Mouse (Mus musculus) embryo, embryonic 9.5 days (tissue): ENCODE results near the gene Creb3.
A peak's percentile ranks its signal among the peaks of the same experiment; 100 is the strongest.

Experiments
- DNase-seq: peaks from one replicate; pipeline ENCODE4 v3.0.0-alpha.2; 2017; ENCODE audit errors: extremely low spot score

Creb3 gene

GRCm38 (mm10) chr4:43558028-43558630, 4.0 kb upstream of the Creb3 start:
- peak; percentile 78 for DNase-seq

GRCm38 (mm10) chr4:43558631-43559356, 3.3 kb upstream of the Creb3 start:
- peak; percentile 84 for DNase-seq

GRCm38 (mm10) chr4:43559519-43560242, 2.5 kb upstream of the Creb3 start:
- DNase-seq: no peak

- peak; percentile 40 for DNase-seq
Measured at GRCm38 (mm10) chr4:43560243-43560611, 1.9 kb upstream of the Creb3 start.

GRCm38 (mm10) chr4:43560976-43561375, 1.2 kb upstream of the Creb3 start:
- DNase-seq: no peak

- DNase-seq: no peak
Measured at GRCm38 (mm10) chr4:43561436-43561996, 616 bp upstream of the Creb3 start.

- DNase-seq: no peak
Measured at GRCm38 (mm10) chr4:43562769-43563600, 853 bp downstream of the Creb3 start.

- DNase-seq: no peak
Measured at GRCm38 (mm10) chr4:43563601-43563875, 1.4 kb downstream of the Creb3 start.

- DNase-seq: no peak
Measured at GRCm38 (mm10) chr4:43564231-43564630, 2.1 kb downstream of the Creb3 start.

- DNase-seq: no peak
Measured at GRCm38 (mm10) chr4:43567140-43567539, 5.0 kb downstream of the Creb3 start.

- no peak for DNase-seq
Measured at GRCm38 (mm10) chr4:43571395-43572045, 9.4 kb downstream of the Creb3 start.

- DNase-seq: no peak
Measured at GRCm38 (mm10) chr4:43573561-43573960, 11.4 kb downstream of the Creb3 start.

GRCm38 (mm10) chr4:43575356-43575755, 13.2 kb downstream of the Creb3 start:
- no peak for DNase-seq

- DNase-seq: no peak
Measured at GRCm38 (mm10) chr4:43577237-43577881, 15.2 kb downstream of the Creb3 start.

- peak; percentile 88 for DNase-seq
Measured at GRCm38 (mm10) chr4:43578376-43579204, 16.5 kb downstream of the Creb3 start, which contains the start of the genes Rgp1 and Gba2. Rgp1 (plus strand) TSS chr4:43578715. Gba2 (minus strand) TSS chr4:43578873.

- no peak for DNase-seq
Measured at GRCm38 (mm10) chr4:43579256-43579655, 17.1 kb downstream of the Creb3 start.

- no peak for DNase-seq
Measured at GRCm38 (mm10) chr4:43579731-43580130, 17.6 kb downstream of the Creb3 start.

- DNase-seq: no peak
Measured at GRCm38 (mm10) chr4:43580721-43581120, 18.6 kb downstream of the Creb3 start.

GRCm38 (mm10) chr4:43581381-43581780, 19.2 kb downstream of the Creb3 start:
- DNase-seq: no peak

- no peak for DNase-seq
Measured at GRCm38 (mm10) chr4:43582241-43582640, 20.1 kb downstream of the Creb3 start.
